Mouse (Mus musculus): Measurements from ENCODE around the gene Polr1a.
"Not testable (repeated sequence)": the region's sequence is repeated elsewhere in the genome, so short reads cannot be mapped to it uniquely, and the experiment has no call there.

Gene Polr1a

DNA sequence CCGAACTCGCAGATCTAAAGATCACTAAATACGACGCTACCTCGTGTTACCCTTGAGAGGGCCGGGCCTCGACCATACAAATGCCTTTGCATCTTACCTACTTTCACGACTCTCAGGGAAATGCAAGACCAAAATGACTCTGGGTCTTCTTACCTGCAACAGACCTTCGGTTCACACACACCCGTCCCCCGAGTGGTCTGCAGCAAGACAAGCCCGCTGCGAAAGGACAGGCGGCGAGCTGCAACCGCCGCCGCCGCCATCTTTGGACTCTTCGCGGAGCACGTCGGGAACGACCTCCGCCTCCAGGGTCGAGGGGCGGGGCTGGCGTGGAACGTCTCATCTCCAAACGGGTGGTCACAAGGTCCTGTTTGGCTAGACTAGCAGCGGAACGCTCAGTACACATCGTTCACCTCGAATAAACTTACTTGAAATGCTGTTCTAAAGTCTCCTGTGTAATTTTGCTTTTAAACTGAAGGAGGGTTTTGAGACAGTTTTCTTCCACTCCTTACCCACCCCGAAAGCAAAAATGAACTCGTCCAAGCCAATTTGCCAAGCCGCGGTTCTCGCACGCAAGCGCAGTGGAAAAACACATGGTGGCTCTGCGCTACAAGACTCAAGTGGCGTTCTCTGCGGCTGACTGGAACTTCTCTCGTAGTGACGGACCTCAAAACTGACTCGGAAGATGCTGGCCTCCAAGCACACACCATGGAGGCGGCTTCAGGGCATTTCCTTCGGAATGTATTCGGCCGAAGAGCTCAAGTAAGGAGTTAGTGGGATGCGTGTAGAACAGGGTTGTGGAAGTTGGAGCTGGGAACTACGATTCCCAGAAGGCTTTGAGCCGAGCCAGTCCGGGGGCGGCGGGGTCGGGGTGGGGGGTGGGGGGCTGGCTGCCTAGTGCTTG lies at the start of gene Polr1a, which contains the start of gene Ptcd3:
Polr1a (plus strand) TSS at position 573 of the 901 bp plus-strand sequence.
Ptcd3 (minus strand) TSS at position 270 of the 901 bp plus-strand sequence.
- peak; percentile 94 for DNase-seq (ENCODE audit: extremely low spot score)

DNA sequence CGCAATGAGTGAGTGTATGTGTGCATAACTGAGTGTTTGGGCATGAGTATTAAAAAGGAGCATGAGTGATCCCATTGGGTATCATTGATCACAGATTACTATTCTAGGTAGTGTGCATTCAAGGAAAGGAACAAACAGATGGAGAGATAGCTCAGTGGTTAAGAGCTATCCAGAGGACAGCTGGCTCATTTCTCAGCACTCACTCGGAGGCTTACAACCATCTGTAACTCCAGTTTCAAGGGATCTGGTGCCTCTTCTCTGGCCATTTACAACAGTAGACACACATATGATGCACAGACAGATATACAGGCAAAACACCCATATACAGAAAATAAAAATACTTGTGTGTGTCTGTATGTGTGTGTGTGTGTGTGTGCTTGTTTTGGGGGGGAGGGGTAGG lies 41.1 kb upstream of the Polr1a start:
- DNase-seq (ENCODE audit: extremely low spot score), result no peak

- DNase-seq (ENCODE audit: extremely low spot score), result no peak
These were observed 40.0 kb upstream of the Polr1a start for GRCm38 (mm10) chr6:71868809-71869208.

DNA sequence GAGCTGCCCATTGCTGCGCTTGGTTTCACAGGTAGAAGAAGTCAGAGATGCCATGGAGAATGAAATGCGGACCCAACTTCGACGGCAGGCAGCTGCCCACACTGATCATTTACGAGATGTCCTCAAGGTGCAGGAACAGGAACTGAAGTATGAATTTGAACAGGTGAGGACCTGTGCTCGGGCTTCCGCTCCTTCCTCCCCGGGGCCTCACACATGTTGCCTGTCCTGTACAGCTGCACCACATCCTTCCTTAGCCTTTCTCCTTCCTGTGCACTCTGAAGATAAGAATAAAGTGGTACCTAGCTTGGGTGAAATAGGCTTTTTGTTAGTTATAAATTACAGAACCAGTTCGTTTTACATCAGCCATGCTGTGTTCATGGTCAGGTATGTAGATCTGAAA lies 37.5 kb upstream of the Polr1a start:
- no peak for DNase-seq (ENCODE audit: extremely low spot score)

DNA sequence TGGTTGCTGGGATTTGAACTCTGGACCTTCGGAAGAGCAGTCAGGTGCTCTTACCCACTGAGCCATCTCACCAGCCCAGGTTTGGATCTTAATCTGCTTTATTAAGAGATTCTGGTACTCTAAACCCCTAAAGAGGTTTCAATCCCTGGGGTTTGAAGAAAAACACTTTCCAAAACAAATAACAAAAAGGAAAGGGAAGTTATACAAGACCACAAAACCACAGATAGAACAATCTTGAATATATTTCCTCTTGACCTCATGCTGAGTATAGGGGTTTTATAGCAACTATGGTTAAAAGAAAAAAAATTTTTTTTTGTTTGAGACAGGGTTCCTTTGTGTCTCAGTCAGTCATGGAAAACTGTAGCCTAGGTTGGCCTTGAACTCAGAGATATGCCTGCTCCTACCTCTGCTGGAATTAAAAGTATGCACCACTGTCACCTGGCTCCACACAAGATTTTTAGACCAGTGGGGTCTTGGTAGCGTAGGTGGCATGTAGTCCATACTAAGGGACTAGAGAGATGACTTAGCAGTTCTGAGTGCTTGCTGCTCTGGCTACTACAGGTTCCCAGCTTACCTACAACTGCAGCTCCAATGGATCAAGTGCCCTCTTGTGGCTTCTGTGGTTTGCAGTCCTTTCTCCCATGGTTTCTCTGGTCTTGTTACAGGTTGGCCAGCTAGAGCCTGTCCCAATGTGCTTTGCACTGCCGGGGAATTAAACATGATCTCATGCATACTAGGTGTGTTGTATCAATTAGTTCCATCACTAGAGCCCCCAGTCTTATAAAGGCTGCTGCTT lies 30.7 kb upstream of the Polr1a start:
- DNase-seq (ENCODE audit: extremely low spot score), result no peak

DNA sequence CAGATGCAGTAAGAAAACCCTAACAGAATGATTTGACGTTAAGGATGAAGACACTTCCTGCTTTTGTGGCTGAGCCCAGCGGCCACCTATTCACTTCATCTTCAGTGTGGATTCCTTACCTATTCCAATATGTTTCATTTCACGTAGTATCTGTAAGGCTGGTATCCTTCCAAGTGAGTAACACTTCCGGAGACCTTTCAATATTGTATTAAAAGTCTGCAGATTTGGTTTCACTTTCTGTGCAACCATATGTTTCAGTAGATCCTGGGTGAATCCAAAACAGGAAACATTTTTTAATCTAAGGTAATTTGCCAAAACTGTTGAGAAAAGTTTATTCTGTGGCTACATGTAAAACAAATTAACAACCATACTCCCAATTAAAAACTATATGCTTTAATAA lies 15.6 kb upstream of the Polr1a start:
- DNase-seq (ENCODE audit: extremely low spot score), result no peak

- peak; percentile 6 for DNase-seq (ENCODE audit: extremely low spot score)
These were observed 1.1 kb upstream of the Polr1a start for GRCm38 (mm10) chr6:71907702-71908235.

- DNase-seq (ENCODE audit: extremely low spot score), result no peak
These were observed 531 bp downstream of the Polr1a start for GRCm38 (mm10) chr6:71909384-71909783.

- DNase-seq (ENCODE audit: extremely low spot score), result no peak
These were observed 987 bp downstream of the Polr1a start for GRCm38 (mm10) chr6:71909840-71910239.

DNA sequence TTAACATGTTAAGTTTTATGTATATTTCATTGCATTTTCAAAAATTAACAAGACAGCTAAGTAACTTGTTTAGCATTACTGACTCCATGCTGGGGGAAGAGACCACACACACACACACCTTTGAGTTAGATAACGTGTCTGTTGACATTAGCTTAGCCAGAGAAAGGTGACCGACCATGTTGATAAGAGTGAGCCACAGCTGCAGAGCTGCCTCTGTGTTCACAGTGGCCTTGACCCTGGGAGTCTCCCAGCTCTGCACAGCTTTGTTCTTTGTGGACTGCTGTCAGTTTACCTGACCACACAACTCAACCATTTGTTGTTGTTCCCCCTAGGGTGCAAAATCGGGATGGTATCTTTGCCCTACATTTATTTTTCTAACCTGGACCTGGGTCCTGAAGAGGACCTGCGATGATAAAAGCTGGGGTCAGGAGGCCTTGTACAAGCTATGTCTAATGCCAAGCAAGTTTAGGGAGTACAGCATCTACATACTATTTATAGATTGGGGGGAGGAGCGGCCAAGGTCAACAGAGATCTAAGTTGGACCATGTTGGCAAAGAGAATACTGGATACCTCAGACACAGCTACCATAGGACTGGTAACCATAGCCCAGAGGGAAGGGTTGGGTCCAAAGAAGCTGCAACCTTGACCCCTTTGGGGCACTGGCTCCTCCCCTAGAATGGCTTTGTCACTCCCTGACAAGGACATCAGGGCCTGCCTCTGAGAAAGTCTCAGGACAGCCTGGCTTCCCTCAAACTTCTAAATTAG lies 3.0 kb downstream of the Polr1a start:
- DNase-seq (ENCODE audit: extremely low spot score), result no peak

GRCm38 (mm10) chr6:71920752-71921151 lies 11.9 kb downstream of the Polr1a start:
- no peak for DNase-seq (ENCODE audit: extremely low spot score)

DNA sequence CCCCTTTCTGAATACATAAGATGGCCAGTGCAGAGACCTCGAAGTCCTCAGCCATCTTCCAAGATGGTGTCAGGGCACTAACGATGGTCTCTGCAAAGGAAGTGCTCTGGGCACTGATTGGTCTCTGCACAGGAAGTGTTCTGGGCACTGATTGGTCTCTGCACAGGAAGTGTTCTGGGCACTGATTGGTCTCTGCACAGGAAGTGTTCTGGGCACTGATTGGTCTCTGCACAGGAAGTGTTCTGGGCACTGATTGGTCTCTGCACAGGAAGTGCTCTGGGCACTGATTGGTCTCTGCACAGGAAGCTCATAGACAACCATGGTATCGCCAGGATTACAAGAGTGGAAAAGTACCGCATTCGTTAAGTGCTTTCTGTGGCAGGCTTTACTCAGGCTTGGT lies 16.4 kb downstream of the Polr1a start:
- DNase-seq (ENCODE audit: extremely low spot score), result not testable (repeated sequence)

GRCm38 (mm10) chr6:71927911-71928310 lies 19.1 kb downstream of the Polr1a start:
- peak; percentile 36 for DNase-seq (ENCODE audit: extremely low spot score)

DNA sequence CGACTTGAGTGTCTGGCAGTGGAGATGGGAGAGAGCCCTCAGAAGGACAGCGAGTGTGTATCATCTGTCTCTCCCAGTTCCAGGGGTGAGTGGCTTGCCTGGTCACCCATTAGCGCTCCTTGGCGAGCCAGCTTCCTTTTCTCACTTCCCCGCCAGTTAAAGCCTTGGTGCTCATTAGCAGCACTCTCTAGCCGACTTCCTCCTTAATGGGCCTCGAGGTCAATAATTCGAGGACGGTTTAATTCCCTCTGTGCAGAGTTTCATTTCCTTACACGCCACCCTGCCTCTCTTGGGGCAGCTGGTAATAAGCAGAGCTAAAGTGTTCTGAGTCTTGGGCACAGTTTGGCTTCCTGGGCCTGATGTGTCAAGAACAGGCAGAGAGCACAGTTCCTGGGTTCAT lies 21.2 kb downstream of the Polr1a start:
- no peak for DNase-seq (ENCODE audit: extremely low spot score)

DNA sequence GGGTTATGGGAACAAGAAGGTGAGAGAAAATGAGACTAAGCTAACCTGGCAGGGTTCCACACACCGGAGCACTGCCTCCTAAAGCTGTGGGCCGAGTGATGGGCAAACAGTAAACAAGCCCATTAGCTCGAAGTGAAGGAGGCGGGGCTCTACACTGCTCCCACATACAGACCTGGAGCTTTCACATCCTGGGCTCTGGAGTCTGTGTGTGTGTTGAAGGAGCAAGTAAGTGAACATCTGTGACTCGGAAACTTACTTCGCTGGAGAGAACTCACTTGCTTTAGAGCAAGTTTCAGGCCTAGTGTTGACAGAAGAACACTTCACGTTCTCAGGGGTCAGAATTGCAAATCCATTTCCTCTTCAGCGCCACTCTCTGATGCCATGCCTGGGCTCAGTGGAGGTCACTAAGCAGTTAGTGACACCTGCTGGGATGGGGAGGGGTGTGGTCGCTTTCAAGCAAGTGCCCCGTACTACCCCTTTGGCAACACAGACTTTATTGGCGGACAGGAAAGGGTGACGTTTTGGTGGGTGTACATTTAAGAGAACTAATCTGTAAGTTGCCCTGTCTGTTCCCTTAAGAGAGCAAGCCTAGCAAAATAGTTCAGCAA lies 22.1 kb downstream of the Polr1a start:
- DNase-seq (ENCODE audit: extremely low spot score), result no peak

DNA sequence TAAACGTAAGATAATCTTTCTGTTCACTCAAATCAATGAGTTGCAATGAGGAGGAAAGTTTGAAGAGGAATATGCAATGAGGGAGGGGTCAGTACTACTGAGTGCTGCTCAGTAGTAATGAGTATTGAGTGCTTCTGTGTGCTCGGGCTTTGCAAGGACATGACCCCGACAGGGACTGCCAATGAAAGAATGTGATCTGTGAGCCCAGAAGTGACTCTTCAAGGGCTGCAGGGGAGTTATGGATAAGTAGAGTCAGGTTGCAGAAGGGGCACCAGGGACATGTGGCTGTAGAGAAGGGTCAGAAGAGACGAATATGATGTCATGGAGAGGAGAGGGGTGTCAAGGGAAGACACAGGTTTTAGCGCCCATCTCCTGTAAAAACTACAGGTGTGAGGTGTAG lies 23.5 kb downstream of the Polr1a start:
- no peak for DNase-seq (ENCODE audit: extremely low spot score)

- DNase-seq (ENCODE audit: extremely low spot score), result peak; percentile 17
These were observed 25.3 kb downstream of the Polr1a start for GRCm38 (mm10) chr6:71934081-71934556.

DNA sequence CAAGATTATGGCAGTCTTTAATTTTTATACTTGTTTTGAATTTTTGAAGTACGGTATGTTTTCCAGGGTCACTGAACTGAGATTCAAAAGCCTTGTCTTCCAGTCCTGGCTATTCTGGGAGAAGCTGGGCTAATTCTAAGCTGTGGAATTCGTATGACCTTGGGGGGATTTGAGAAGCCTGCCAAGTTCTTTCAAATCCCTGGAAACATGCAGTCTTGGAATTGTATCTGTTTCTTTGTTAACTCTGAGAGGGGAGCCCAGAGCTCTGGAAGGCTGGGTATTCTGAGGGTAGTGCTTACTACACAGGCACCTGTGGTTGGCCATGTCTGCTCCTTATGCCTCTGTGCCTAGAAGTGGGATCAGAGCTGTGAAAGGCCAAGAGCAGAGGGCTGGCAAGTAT lies 26.9 kb downstream of the Polr1a start:
- DNase-seq (ENCODE audit: extremely low spot score), result no peak

DNA sequence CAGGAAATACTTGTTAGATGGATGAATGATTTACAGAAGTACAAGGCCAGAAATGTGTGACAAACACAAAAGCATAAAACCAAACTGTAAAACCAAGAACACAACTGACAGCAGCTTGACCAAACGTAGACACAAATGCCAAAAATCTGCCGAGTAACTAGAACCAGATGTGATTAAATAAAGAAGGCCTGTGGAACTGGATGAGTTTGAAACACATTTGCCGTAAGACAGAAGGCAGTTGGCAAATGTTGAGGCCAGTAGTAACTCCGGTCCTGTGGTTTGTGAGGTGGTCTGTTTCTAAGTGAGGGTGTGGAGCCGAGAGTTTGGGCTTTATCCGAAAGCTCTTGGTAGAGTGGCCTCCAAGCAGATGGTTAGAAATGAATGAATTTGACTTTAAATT lies 32.1 kb downstream of the Polr1a start:
- no peak for DNase-seq (ENCODE audit: extremely low spot score)

DNA sequence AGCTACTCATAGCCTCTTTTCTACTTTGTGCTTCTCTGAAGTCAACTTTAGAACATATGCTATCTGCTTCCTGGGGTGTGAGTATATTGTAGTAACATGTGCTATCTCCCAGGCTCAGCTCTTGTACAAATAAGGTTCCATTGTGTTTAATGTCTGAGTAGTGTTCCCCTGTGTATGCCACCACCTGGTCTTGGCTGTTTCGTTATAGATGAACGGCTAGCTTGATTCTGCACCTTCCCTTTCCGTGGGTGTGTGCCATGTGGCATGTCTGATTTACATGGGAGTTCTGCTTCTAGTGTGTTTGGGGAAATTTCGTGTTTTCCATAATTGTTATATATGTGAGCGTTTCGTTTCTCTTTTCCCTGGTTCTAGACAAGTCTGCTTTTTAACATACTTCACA lies 36.2 kb downstream of the Polr1a start:
- DNase-seq (ENCODE audit: extremely low spot score), result no peak

DNA sequence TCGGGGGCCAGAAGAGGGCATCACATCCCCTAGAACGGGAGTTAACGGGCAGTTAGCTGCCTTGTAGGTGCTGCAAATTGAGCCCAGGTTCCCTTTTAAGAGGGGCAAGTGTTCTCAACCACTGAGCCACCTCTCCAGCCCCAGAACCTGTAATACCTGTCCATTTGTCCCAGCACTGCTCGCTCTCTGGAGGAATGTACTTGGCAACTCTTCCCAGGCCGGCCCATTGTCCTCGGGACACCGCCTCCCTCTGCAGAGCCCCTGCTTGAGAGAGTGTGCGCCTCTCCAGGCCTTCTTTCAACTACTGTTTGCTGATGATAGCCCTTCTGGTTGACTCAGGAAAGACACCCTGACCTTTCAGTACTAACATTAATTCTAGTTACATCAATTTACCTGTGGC lies 37.3 kb downstream of the Polr1a start:
- DNase-seq (ENCODE audit: extremely low spot score), result no peak
